Mouse (Mus musculus) neural tube, embryonic 10.5 days (tissue): ENCODE measurements around the gene Mrtfa.

Experiments used
- DNase-seq: peaks from one replicate; pipeline ENCODE4 v3.0.0-alpha.2; 2017; ENCODE audit warnings: low spot score; ENCODE audit errors: extremely low spot score

Mrtfa gene

GRCm38 (mm10) chr15:81068641-81069381 lies 121.7 kb downstream of the Mrtfa start:
- DNase-seq = no peak

- no peak for DNase-seq
Observed at GRCm38 (mm10) chr15:81067761-81068160, 122.8 kb downstream of the Mrtfa start.

GRCm38 (mm10) chr15:81066976-81067375 lies 123.6 kb downstream of the Mrtfa start:
- no peak for DNase-seq

GRCm38 (mm10) chr15:81064661-81065060 lies 125.9 kb downstream of the Mrtfa start:
- DNase-seq = no peak

- no peak for DNase-seq
Observed at GRCm38 (mm10) chr15:81064143-81064542, 126.4 kb downstream of the Mrtfa start.

GRCm38 (mm10) chr15:81062616-81063015 lies 127.9 kb downstream of the Mrtfa start:
- peak; percentile 37 for DNase-seq

- peak; percentile 60 for DNase-seq
Observed at GRCm38 (mm10) chr15:81062175-81062588, 128.4 kb downstream of the Mrtfa start.

- no peak for DNase-seq
Observed at GRCm38 (mm10) chr15:81060975-81061374, 129.6 kb downstream of the Mrtfa start.

- DNase-seq = no peak
Observed at GRCm38 (mm10) chr15:81057736-81058135, 132.8 kb downstream of the Mrtfa start.

- DNase-seq = no peak
Observed at GRCm38 (mm10) chr15:81055488-81055887, 135.1 kb downstream of the Mrtfa start.

GRCm38 (mm10) chr15:81052491-81052890 lies 138.1 kb downstream of the Mrtfa start:
- DNase-seq = no peak

GRCm38 (mm10) chr15:81050488-81050887 lies 140.1 kb downstream of the Mrtfa start:
- DNase-seq = no peak

GRCm38 (mm10) chr15:81049401-81050053 lies 141.0 kb downstream of the Mrtfa start:
- no peak for DNase-seq

- no peak for DNase-seq
Observed at GRCm38 (mm10) chr15:81047497-81047896, 143.1 kb downstream of the Mrtfa start.

GRCm38 (mm10) chr15:81046061-81046460 lies 144.5 kb downstream of the Mrtfa start:
- DNase-seq = no peak

- no peak for DNase-seq
Observed at GRCm38 (mm10) chr15:81045336-81045735, 145.2 kb downstream of the Mrtfa start.

- no peak for DNase-seq
Observed at GRCm38 (mm10) chr15:81044446-81044845, 146.1 kb downstream of the Mrtfa start.

- DNase-seq = no peak
Observed at GRCm38 (mm10) chr15:81042276-81042931, 148.2 kb downstream of the Mrtfa start.

- no peak for DNase-seq
Observed at GRCm38 (mm10) chr15:81041767-81042166, 148.8 kb downstream of the Mrtfa start.

- no peak for DNase-seq
Observed at GRCm38 (mm10) chr15:81038419-81038818, 152.1 kb downstream of the Mrtfa start.

- DNase-seq = no peak
Observed at GRCm38 (mm10) chr15:81035417-81036162, 155.0 kb downstream of the Mrtfa start.

GRCm38 (mm10) chr15:81034119-81034518 lies 156.4 kb downstream of the Mrtfa start:
- no peak for DNase-seq
